Mouse (Mus musculus) cerebellum, adult 11 months (tissue): Measurements from ENCODE around the gene Rbfox2.

Experiments used
- DNase-seq: peaks from one replicate; pipeline ENCODE4 v3.0.0; 2022

Rbfox2 gene

DNA sequence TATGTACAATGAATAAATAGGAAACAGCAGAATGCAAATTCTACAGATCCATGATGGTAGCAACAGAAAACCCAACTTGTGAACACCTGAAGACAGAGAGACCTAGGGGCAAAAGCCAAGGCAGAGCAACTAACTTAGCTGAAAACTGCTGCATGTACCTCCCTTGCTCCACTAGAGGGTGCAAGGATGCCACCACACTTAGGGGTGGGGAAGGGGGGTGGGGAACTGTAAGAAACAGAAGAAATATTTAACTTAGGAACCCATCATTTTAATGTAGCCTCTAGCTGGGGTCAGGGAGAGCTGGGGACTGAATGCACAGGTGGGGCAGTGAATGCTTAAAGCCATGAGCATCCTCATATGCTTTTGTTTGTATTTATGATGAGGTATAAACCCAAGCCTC, 81.5 kb downstream of the Rbfox2 start:
- DNase-seq: no peak

DNA sequence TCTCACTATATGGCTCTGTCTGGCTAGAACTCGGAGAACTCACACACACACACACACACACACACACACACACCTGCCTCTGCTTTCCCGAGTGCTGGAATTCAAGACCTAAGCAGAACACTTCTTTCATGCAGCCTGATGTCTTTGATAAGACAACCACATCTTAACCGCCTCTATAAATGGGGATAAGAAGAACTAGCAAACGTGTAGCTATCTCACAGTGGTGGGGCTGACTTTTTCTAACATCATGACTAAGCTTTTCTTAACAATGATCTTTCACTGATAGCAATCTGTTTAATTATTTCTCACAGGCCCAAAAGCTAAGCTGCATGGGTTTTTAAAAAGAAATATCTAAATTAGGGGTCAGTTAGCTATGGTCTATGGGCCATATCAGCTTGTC, 86.0 kb downstream of the Rbfox2 start:
- no peak for DNase-seq

DNA sequence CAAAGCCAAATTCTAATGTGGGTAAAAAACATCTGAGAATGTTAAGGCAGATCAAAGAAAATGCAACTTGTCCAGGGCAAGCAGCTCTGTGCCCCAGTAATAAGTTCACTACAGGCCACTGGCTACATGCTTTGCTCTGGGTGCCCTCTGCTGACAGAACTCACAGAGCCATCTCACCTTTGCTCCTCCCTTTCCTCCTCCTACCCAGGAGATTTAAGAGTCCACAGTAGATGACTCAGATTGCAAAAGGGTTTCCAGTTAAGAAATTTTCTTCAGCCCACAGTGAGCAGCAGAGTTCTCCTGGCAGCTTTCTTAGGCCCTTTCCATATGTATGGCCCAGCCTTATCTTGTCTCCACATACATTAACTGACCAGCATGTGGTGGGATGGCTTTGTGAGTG, 86.7 kb downstream of the Rbfox2 start:
- peak; percentile 43 for DNase-seq

DNA sequence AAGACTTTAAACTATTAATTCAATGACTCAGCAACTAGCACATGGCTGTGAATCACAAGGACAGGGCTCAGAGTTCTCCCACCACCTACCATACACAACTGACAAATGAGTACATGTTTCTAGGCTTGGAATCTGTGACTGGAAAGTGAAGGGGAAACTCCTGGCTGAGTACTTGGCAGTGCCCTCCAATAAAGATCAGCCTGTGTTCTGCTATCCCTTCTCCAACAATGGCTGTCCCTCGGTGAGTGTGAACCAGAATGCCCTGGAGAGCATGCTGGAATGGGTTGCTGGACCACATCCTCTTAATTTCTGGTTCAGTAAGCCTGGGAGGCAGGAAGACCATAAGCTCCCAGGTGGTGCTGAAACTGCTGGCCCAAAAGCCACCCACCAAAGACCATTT, 87.2 kb downstream of the Rbfox2 start:
- DNase-seq: no peak

DNA sequence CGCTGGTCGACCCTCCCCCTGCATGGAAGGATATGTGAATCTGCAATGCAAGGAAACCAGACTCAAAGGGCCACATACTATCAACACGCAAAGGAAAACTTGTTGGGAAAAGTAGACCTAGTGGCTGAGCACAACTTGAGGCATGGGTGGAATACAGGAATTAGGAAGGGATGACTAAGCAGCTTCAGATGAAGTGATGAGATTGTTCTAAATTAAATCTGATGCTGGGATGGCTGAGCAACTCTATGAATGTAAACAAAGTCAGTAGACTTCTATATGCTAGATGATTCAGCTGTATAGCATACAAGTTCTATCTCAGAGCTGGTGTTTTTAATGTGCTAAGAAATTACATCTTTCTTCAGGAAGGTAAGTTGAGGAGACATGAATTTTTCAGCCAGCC, 88.8 kb downstream of the Rbfox2 start:
- DNase-seq: no peak

DNA sequence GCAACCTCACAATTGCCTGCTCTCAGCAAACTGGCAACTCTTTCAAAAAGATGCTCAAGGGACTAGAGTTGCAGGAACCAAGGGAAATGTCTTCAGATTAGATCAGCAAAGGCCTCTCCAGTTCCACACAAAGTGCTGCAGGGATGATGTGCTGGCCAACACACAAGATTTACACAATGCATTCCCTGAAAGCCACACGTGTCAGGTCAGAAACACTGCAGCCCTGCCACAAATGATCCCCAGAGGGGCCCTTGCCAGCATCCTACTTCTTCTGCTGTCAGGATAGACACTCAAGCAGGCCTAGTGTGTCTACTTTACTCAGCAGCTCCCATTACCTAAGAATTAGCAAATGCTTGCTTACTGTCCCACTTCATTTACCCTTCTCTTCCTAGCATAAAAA, 89.3 kb downstream of the Rbfox2 start:
- no peak for DNase-seq

DNA sequence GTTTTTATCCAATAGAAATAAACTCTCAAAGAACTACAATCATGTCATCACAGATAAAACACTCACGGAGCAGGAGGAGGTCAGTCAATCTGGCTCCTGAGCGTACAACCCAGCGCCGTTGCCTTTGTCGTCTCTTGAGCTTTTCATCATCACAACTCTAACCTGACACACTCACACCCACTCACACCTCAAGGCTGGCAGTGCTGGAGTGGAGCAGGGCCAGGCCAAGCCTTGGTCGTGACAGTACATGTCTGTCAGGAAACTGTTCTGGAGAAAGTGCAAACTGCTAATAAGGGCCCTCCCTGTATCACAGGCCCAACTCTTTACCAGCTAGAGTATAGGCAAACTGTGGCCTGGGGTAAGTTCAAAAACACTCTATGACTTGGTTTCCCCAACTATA, 90.1 kb downstream of the Rbfox2 start:
- DNase-seq: no peak

DNA sequence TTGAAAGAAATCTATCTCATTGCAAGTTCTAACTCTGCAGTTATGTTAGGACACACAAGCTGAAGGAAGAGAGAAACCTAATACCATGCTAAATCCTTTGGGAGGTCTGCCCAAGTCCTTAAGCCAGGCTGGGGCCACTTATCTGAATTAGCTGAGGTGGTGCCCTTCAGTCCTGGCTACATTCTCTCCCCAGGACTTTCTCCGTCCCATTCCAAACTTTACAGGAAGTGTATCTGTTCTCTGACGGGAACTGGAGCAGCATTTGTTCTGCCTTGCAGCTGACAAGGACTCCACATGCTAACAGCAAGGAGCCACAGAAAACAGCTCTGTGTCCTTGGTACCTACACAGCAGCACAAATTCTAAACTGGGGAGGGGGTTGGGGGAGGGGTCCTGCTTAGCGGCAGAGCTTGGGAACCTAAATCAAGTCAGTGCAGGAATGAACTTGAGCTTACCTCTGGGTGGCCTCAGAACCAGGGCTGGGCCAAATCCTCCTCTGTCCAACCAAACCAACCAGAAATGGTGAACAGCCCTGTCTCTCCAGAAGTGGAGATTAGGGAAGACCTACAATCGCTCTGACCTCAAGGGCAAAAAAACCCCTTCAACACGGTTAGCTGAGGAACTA, 91.5 kb downstream of the Rbfox2 start:
- no peak for DNase-seq

DNA sequence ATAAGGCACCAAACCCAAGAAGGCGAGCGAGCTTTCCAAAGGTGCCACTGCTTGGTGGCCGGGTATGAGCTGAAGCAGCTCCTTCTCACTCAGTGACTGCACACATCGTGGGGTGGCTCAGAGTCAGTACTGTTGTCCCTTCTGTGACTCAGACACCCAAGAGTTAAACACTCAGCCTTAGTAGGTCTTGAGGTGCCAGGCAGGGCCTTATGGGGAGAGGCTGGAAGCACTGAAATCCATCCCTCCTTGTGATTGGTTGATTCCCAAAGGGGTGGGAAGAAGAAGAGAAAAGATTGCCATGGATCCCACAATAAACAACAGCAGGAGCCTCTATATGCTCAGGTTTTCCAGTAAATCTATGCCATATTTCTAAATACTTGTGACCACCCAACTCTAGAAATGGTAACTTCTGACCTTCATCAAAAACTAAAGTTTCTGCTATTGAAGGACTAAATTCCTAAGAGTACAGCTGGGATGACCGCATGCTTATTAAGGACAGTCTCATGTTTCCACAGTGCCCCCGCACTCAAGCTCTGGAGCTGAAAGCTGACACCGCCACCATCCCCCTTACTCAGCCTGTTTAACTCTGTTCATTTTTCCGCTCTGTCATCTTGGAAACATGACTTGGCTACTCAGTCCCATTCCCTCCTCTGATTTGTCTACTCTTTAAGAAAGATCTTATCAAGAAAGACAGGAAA, 92.2 kb downstream of the Rbfox2 start:
- DNase-seq: no peak

DNA sequence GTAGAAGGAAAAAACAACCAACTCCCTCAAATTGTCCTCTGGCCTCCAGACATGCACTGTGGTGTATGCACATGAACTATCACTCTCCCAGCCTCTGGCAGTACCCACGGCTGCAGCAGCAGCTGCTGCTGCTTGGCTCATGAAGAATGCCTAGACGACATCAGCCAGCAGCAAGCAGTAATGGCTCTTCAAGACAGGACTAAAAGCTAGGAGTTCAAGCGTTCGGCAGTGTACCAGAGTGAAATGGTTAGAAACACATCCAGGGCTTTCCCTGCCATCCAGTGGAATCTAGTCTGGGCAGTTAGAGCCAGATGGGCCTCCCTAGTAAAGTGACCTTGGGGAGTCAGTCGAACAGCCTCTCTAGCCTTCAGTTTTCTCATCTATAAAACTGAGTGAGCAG, 93.0 kb downstream of the Rbfox2 start:
- no peak for DNase-seq

DNA sequence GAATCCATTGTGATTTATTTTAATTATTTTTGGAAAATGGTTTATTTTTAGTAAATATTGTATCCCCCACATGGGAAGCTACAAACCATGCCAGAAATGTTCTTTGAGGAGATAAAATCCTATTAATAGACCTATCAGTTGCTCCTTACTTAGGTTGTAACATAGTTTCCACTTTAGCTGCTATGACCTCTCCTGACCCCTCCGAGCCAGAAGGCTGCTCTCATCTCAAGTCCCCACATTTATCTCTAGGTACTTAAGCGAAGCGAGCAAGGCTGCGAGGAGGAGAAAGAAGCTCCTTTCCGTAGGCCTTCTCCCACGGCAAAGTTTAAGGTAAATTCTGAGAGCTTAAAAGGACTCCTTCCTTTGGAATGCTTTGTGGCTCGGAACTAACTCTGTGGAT, 94.0 kb downstream of the Rbfox2 start:
- DNase-seq: no peak

DNA sequence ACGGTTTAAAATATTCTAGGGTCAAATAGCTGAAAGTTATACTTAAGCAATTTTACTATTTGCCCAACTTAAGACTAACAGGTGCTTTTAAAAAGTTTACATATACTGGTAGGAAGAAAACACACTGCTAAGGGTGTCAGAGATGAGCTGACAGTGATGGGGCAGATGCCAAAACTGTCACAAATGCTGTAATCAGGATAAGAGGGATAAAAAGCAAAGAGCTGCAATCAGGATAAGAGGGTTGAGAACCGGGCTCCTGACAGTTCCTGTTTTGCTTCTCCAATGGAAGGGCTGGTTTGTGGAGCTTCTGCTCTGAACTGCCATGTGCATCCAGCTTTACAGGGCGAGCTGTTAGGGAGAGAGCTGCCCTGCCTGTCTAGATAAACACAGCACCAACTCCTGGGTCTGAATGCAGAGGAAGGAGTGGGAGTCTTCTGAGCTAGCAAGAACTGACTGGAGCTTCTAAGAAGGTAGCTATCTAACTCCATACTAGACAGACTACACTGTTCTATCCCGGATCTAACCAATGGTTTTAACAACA, 94.5 kb downstream of the Rbfox2 start:
- no peak for DNase-seq

DNA sequence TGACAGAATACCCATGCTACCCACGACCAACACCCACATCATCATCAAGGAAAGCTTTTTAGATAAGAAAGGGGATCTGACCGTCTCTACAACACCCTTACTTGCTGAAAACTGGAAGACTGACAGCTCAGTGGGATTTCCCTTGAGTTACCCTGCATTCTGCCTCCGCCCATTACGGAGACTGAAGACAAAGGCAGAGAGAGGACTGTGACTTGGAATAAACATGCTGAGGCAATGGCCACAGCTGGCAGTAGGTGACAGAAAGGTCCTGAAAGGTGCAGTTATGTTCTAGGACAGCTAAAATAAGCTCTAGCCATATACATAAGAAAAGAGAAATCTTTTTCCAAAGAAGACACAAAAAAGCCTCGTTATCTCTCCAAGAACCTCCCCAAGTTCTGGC, 99.8 kb downstream of the Rbfox2 start:
- no peak for DNase-seq

DNA sequence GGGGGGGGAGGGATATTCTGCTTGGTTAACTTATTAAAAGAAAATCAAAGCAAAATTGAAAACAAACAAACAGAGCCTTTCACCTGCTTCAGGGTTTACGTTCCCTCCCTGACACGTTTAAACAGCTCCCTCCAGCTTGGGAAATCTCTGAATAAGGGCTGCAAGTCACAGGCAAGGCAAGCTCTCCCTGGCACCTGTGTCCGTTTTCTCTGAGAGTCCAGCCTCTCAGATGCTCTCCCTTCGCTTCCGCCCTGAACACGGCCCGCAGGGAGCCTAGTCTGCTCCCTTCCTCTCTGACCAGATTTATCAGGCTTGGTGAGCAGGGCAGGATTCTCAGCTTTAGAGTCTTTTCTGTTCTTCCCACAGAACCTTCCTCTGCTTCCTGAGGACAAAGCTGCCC, 101.9 kb downstream of the Rbfox2 start:
- DNase-seq: peak; percentile 45

DNA sequence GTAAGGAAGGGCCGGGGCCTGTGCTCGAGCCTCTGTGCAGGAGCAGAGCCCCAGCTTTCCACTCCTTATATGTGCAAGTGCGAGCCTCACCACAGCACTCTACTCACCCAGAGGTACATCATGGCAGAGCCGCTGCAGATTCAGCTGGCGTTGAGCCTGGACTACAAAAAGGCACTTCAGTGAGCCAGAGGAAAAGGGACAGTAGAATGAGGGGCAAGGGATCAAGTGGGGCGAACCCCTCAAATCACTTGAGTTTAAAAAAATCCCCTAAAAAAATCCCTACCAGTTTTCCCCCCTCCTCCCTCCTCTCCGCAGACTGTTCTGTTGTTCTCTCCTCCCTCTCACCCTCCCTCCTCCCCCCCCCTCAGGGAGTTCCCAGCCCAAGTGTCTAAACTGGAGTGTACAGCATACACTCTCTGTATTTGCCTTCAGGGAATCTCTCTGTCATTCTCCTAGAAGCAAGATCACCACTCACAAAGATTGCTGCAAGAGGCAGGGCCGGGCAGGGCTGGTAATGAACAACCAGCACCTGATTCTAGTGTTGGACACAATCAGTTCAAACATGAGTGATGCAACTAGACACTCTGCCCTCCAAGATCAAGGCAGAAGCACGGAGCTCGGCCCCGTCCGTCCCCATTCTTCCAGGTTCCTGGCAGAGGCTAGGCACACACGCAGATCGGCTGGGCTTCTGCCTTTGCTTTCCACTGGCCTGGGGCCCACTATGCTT, 103.4 kb downstream of the Rbfox2 start:
- DNase-seq: peak; percentile 40

DNA sequence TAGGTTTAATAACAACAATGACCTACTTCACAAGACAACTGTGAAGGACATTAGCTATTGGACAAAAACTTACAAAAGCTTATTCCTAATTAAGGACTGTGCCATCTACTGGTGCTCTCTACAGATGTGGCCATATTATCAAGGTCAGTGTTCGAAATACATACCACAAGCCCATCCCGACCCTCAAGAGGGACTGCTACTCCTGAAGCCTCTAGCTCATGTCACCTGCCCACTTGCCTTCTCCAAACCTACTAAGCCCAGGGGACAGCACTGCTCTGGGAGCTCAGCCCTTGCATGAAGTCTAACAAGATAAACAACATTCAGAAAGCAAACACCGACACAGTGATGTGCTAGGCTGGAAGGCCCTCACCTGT, 103.9 kb downstream of the Rbfox2 start:
- no peak for DNase-seq

DNA sequence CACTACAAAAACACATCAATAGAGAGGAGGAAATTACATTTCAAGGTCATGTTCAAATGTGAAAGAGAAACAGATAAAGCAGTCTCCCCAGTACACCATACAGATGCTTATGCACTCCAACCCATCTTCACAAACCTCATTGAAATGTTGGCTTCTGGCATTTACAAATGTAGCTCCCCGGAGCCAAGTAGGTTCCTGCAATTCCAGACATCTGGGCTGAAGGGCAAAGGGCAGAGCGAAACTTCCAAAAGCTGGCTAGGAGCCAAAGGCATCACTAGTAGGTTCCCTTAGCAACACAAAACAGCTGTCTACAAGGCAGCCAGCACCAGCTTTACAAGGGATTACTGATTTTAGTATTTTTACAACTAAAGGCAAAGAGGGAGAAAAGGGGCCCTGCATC, 104.6 kb downstream of the Rbfox2 start:
- DNase-seq: no peak

DNA sequence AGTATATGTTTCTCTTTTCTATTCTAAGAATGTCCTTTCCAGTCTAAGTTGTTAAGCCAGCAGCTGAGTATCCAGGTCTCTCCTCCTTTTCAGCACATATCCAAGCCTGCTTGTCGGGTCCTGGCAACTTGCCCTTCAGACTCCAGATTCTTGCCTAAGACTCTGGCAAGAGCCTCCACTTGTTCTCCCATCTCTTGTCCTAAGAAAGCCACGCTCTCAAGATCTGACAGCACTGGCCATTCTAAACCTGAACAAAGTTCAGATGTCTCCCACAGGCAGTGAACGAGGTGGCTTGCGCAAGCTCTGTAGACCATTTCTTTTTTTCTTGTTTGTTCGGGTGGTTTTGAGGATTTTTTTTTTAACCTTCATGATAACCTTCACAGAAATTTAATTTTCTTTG, 110.0 kb downstream of the Rbfox2 start:
- no peak for DNase-seq

DNA sequence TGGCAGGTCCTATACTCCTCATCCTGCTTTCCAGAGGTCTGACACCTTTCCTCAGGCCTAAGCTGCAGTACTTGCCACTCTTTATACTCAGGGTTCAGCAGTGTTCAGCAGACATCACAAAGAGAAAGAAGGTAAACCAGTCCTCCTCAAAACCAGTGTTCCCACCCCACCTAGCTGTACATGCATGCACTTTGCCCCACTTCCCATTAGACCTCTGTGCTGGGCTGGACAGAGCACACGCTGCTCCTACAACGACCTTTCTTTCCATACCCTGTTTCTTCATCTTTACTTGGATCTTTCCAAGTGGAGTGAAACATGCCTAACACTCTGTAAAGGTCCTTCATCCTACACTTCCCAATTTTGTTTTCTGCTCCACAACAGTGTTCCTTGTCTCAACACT, 110.8 kb downstream of the Rbfox2 start:
- no peak for DNase-seq

DNA sequence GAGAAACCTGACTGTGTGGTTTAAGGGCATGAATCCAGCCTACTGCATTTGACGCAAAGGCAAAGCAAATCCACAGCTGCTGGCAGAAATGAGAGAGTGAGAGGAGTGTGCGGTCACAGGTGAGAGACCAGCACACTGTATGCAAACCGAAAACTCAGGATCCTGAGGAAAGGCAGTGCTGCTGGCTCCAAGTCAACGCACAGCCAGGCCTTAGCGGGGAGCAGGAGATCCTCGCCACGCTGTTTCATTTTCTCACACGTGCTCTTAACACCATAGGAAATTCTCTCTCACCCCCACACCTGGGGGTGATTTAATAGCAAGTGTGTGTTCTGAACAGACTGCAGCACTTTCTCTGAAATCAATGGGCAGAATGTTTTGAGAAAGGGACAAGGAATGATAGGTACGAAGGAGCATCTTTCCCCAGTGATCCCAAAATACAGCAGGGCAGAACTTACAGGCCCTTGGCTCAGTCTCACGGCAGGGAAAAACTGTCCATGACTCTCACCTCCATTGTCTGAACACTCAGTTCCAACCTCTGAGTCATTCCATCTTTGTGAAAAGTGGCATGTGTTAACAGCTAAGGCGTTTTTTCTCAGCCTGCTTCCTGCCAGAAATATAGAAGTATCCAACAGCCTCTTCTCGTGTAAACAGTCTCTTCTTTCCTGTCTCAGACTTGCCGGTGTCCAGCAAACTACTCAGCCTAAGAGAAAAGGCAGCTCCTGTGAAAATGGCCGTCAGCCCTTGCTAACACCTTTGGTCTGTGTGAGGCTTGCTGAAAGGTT, 114.5 kb downstream of the Rbfox2 start:
- no peak for DNase-seq

DNA sequence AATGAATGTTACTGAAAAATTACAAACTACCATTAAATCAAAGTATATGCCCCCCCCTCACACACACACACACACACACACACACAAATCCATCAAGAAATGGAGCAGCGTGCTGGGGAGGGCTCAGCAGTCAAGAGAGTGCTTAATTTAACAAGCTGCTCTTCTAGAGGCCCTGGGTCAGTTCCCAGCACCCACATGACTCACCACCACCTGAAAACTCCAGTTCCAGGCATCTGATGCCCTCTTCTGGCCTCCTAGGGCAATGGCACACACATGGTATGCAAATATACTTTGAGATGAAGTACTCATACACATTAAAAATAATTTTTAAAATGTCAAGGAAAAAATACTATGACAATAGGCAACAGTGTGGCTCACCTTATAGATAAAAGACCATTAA, 120.7 kb downstream of the Rbfox2 start:
- DNase-seq: no peak

DNA sequence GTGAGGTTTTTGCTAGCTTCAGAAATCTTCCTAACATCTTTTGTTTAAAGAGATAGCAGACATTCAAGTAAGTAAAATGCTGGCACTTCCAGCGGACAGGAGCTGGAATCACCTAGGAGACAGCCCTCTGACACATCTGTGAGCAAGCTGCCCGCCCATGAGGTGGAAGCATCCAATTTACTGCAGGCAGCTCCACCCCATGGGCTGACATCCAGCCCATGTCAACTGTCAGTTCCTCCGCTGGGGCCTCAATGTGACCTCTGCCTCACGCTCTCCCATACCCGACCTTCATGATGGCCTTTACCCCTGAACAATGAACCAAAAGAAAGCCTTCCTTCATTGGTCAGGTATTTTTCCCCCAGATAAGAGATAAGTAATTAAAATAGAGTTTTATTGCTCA, 121.2 kb downstream of the Rbfox2 start:
- DNase-seq: no peak

DNA sequence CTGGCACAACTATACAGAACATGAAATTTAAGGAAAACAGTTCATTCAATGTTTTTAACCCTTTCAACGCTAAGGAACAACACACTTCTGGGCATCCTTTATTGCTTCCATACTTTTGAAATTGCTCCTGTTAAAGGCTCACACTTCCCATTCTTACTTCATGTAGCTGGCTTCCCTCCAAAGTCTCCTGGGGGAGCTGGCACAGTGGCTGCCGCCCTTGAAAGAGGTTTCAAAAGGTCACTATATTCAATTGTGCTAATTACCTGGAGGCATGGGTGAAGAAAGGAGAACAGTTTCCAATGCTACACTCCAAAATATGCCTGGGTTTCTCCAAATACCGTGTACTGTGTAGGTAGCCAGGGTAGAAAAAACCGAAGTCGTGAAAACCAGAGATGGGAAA, 124.0 kb downstream of the Rbfox2 start:
- DNase-seq: peak; percentile 39
